Mouse (Mus musculus): ENCODE measurements around the gene Slc4a10.

The Slc4a10 gene

GRCm38 (mm10) chr2:62279777-62280176 lies 233.5 kb downstream of the Slc4a10 start:
- no peak for DNase-seq

GRCm38 (mm10) chr2:62285026-62285425 lies 238.8 kb downstream of the Slc4a10 start:
- DNase-seq, result no peak

GRCm38 (mm10) chr2:62285847-62286246 lies 239.6 kb downstream of the Slc4a10 start:
- no peak for DNase-seq

- DNase-seq, result no peak
Measured at GRCm38 (mm10) chr2:62287532-62287931, 241.3 kb downstream of the Slc4a10 start.

GRCm38 (mm10) chr2:62293846-62294245 lies 247.6 kb downstream of the Slc4a10 start:
- DNase-seq, result no peak

GRCm38 (mm10) chr2:62301716-62302115 lies 255.5 kb downstream of the Slc4a10 start:
- no peak for DNase-seq

- no peak for DNase-seq
Measured at GRCm38 (mm10) chr2:62306978-62307377, 260.7 kb downstream of the Slc4a10 start.

GRCm38 (mm10) chr2:62307477-62307876 lies 261.2 kb downstream of the Slc4a10 start:
- DNase-seq, result no peak

- DNase-seq, result no peak
Measured at GRCm38 (mm10) chr2:62316930-62317329, 270.7 kb downstream of the Slc4a10 start.

- DNase-seq, result no peak
Measured at GRCm38 (mm10) chr2:62319489-62319888, 273.2 kb downstream of the Slc4a10 start.

- DNase-seq, result no peak
Measured at GRCm38 (mm10) chr2:62323078-62323637, 276.9 kb downstream of the Slc4a10 start.

GRCm38 (mm10) chr2:62325388-62325787 lies 279.1 kb downstream of the Slc4a10 start:
- DNase-seq, result no peak

GRCm38 (mm10) chr2:62331913-62332312 lies 285.7 kb downstream of the Slc4a10 start:
- DNase-seq, result no peak

- no peak for DNase-seq
Measured at GRCm38 (mm10) chr2:62332465-62332864, 286.2 kb downstream of the Slc4a10 start.

GRCm38 (mm10) chr2:62334397-62335243 lies 288.4 kb downstream of the Slc4a10 start:
- no peak for DNase-seq

- no peak for DNase-seq
Measured at GRCm38 (mm10) chr2:62337086-62337485, 290.8 kb downstream of the Slc4a10 start.

GRCm38 (mm10) chr2:62339222-62339944 lies 293.1 kb downstream of the Slc4a10 start:
- no peak for DNase-seq

- no peak for DNase-seq
Measured at GRCm38 (mm10) chr2:62341061-62341733, 294.9 kb downstream of the Slc4a10 start.

- DNase-seq, result no peak
Measured at GRCm38 (mm10) chr2:62341734-62342128, 295.5 kb downstream of the Slc4a10 start.

GRCm38 (mm10) chr2:62344367-62344766 lies 298.1 kb downstream of the Slc4a10 start:
- DNase-seq, result no peak

- no peak for DNase-seq
Measured at GRCm38 (mm10) chr2:62346771-62347170, 300.5 kb downstream of the Slc4a10 start.

- DNase-seq, result no peak
Measured at GRCm38 (mm10) chr2:62347762-62348161, 301.5 kb downstream of the Slc4a10 start.

- DNase-seq, result no peak
Measured at GRCm38 (mm10) chr2:62352035-62352434, 305.8 kb downstream of the Slc4a10 start.
